Mouse (Mus musculus): ENCODE measurements around the gene Cyb561d2. TPM values are rescaled to one million over a fixed set of nuclear protein-coding genes. Genes with fewer than 3 reads are reported as not detected.

The Cyb561d2 gene
- polyA plus RNA-seq (2014; fragmentation: Nextera tagmentation; extraction: Ambion mirVana) = 18.3 and 18.9 TPM in 2 replicates

DNA sequence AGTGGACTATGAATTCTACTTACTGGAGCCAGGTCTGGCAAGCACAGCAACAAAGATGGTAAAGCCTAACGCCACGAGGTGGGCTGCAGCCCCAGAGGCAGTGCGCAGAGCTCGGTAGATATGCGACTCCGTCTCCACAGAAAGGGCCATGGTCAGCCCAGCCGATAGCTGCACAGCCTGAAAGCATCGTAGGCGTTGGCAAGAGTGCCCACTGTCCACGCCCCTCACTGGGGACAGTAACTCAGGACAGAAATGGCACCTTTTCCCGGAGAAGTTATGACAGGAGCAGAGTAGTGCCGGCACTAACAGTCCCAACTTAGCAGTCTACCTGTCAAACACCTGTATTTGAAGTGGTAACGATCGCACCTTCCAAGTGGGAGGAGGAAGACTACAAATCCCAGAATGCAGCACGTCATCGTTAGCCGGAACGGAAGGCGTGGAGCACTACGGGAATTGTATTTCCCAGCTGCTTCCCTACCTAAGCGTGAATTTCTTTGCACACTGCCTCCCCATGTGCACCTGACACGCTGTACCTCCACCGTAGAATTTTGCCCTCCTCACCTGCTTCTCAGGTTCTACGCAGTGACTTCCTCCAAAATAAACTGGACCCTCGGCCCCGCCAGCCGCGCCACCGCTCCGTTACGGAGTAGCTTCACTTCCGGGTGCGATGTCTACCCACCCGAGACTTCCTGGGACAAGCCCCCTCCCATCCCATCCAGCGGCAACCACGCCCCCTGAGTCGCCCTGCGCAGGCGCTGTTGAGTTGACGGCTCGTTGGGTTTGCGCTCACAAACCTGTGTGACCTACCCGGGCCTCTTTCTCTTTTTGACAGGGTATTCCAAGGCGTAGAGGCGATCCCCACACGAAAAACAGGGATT, at the start of gene Cyb561d2, which contains the start of gene Nprl2:
Gene Cyb561d2, minus strand, starts transcription at position 720 of the 878 bp plus-strand sequence.
Gene Nprl2, plus strand, starts transcription at position 753 of the 878 bp plus-strand sequence.
- peaks cover 20% of the 10 kb centered on the region for H3K4me1 ChIP-seq (ENCODE audit: control insufficient read depth, insufficient read depth, low read length)
- peak within 1 kb of the TSS; percentile 72 for H3K9ac ChIP-seq (ENCODE audit: low read length)
- no peak within 1 kb of the TSS for H3K27ac ChIP-seq (ENCODE audit: low read depth, low read length)
- H3K4me3 ChIP-seq (ENCODE audit: low read depth, low read length) = peak within 1 kb of the TSS; percentile 71
- peak; percentile 89 for ATAC-seq (ENCODE audit: low FRiP score)
- H3K9me3 ChIP-seq (ENCODE audit: control insufficient read depth, low read length) = no peaks in the 10 kb centered on the region
- peak; percentile 99 for DNase-seq (ENCODE audit: low spot score, missing footprints)
- H3K27me3 ChIP-seq (ENCODE audit: control insufficient read depth, insufficient read depth, low read length) = no peaks in the 10 kb centered on the region; the same call in 1 of the 2 replicates
- H3K4me2 ChIP-seq = peak within 1 kb of the TSS; percentile 65
- peaks cover 14% of the 10 kb centered on the region for H3K36me3 ChIP-seq (ENCODE audit: control insufficient read depth, insufficient read depth, low read length)
- WGBS = under 1% methylated on average over 46 of the region's 46 CpGs

- H3K36me3 ChIP-seq (ENCODE audit: control insufficient read depth, insufficient read depth, low read length) = peaks cover 14% of the 10 kb centered on the region
- WGBS = 92% methylated on average over 6 of the region's 6 CpGs
- peaks cover 8% of the 10 kb centered on the region; the same call in 1 of the 2 replicates for H3K4me1 ChIP-seq (ENCODE audit: control insufficient read depth, insufficient read depth, low read length)
- no peak overlapping the region for H3K4me3 ChIP-seq (ENCODE audit: low read depth, low read length)
- H3K9ac ChIP-seq (ENCODE audit: low read length) = no peak overlapping the region
- no peak overlapping the region for H3K27ac ChIP-seq (ENCODE audit: low read depth, low read length)
- no peak overlapping the region for H3K4me2 ChIP-seq
- ATAC-seq (ENCODE audit: low FRiP score) (no peak), DNase-seq (ENCODE audit: low spot score, missing footprints) (no peak)
- H3K9me3 ChIP-seq (ENCODE audit: control insufficient read depth, low read length) = no peaks in the 10 kb centered on the region
- no peaks in the 10 kb centered on the region for H3K27me3 ChIP-seq (ENCODE audit: control insufficient read depth, insufficient read depth, low read length)
Observed at GRCm38 (mm10) chr9:107590773-107591060, 48.7 kb upstream of the Cyb561d2 start.

- peaks cover 8% of the 10 kb centered on the region; the same call in 1 of the 2 replicates for H3K4me1 ChIP-seq (ENCODE audit: control insufficient read depth, insufficient read depth, low read length)
- ATAC-seq (ENCODE audit: low FRiP score) (no peak), DNase-seq (ENCODE audit: low spot score, missing footprints) (no peak)
- no peak overlapping the region for H3K27ac ChIP-seq (ENCODE audit: low read depth, low read length)
- H3K36me3 ChIP-seq (ENCODE audit: control insufficient read depth, insufficient read depth, low read length) = peaks cover 14% of the 10 kb centered on the region
- no peak overlapping the region for H3K9ac ChIP-seq (ENCODE audit: low read length)
- H3K4me3 ChIP-seq (ENCODE audit: low read depth, low read length) = no peak overlapping the region
- 94% methylated on average over 25 of the region's 25 CpGs for WGBS
- no peak overlapping the region for H3K4me2 ChIP-seq
- H3K27me3 ChIP-seq (ENCODE audit: control insufficient read depth, insufficient read depth, low read length) = no peaks in the 10 kb centered on the region
- no peaks in the 10 kb centered on the region for H3K9me3 ChIP-seq (ENCODE audit: control insufficient read depth, low read length)
Observed at GRCm38 (mm10) chr9:107590058-107590772, 48.2 kb upstream of the Cyb561d2 start.

DNA sequence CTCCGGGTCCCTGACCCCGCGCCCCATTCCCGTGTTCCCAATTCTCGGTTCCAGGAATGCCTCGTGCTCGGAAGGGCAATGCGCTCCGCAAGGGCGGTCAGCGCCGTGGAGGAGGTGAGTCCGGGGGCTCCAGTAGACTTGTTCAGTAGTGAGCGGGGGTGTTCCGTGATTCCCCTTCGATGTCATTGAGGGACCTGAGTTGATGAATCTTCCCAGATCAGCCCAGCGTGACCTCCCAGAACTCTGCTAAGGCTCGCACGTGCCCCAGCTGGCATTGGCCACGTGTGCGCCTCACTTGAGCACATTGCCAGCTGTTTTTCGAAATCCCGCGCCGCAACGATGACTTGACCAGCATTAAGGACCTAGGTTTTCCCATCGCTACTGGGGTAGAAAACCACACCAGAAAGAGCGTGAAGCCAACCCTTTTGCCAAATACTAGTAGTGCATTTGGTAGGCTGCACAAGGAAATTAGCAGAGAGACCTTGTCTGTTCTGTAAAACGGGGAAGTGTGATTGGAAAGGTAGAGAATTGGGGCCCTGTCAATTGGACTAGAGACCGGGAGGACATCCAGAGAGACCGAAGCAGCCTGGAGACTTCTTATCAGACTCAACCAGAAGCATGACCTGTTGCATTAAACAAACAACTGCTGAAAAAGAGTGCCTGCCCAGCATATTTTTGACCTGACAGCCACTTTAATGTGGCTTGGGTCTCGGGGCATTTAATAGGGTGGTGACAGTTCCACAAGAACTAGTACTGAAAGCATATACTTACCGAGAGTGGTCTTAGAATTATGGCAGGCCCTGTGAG, 46.0 kb upstream of the Cyb561d2 start:
- ATAC-seq (ENCODE audit: low FRiP score) (no peak), DNase-seq (ENCODE audit: low spot score, missing footprints) (no peak)
- Histone ChIP-seq H3K36me3 (ENCODE audit: control insufficient read depth, insufficient read depth, low read length) (peaks cover 9% of the 10 kb centered on the region), H3K4me1 (ENCODE audit: control insufficient read depth, insufficient read depth, low read length) (peaks cover 8% of the 10 kb centered on the region; the same call in 1 of the 2 replicates), H3K4me2 (peak overlapping the region; percentile 63), H3K9ac (ENCODE audit: low read length) (peak overlapping the region; percentile 75), H3K4me3 (ENCODE audit: low read depth, low read length) (peak overlapping the region; percentile 72), H3K9me3 (ENCODE audit: control insufficient read depth, low read length) (no peaks in the 10 kb centered on the region), H3K27me3 (ENCODE audit: control insufficient read depth, insufficient read depth, low read length) (no peaks in the 10 kb centered on the region), H3K27ac (ENCODE audit: low read depth, low read length) (no peak overlapping the region; the same call in 1 of the 2 replicates)
- 6% methylated on average over 33 of the region's 33 CpGs for whole genome bisulfite sequencing

DNA sequence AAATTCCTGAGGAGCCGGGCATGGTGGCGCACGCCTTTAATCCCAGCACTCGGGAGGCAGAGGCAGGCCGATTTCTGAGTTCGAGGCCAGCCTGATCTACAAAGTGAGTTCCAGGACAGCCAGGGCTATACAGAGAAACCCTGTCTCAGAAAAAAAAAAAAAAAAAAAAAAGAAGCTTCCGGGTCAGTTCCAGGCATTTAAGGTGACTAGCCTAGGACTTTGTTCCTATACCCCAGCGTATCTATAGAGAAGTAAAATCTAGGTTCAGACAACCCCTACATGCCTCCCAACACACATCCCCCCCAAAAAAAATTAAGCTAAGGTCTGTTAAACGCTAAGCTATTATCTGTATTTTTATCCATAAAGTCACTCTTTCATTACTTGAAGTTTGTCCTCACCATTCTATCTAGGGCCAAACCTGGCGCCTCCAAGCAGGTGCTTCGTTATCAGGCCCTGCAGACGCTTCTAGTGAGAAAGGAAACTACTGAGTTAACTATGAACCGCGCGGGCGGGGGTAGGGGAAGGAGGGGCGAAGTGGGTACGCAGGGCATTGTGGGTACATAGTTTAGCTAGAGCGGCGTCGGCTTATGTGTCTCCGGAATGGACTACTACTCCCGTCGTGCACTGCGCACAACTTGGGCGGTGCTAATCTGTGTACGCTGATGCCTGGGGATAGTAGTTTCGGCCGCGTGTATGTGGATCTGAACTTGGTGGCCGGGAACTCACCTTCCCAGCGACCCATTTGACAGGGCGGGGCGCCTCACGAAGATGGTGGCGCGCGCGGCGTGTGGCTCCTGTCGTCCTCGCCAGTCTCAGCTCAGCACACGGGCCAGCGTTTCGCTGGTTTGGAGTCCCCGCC, 45.2 kb upstream of the Cyb561d2 start, which contains the start of gene Ifrd2:
Gene Ifrd2, plus strand, starts transcription at position 669 of the 859 bp plus-strand sequence.
- H3K27me3 ChIP-seq (ENCODE audit: control insufficient read depth, insufficient read depth, low read length) = no peaks in the 10 kb centered on the region
- peak; percentile 99 for DNase-seq (ENCODE audit: low spot score, missing footprints)
- ATAC-seq (ENCODE audit: low FRiP score) = peak; percentile 98
- H3K4me1 ChIP-seq (ENCODE audit: control insufficient read depth, insufficient read depth, low read length) = peaks cover 8% of the 10 kb centered on the region; the same call in 1 of the 2 replicates
- no peaks in the 10 kb centered on the region for H3K9me3 ChIP-seq (ENCODE audit: control insufficient read depth, low read length)
- peak within 1 kb of the TSS; percentile 63 for H3K4me2 ChIP-seq
- peak within 1 kb of the TSS; percentile 72 for H3K4me3 ChIP-seq (ENCODE audit: low read depth, low read length)
- WGBS = 14% methylated on average over 46 of the region's 46 CpGs
- no peak within 1 kb of the TSS; the same call in 1 of the 2 replicates for H3K27ac ChIP-seq (ENCODE audit: low read depth, low read length)
- peak within 1 kb of the TSS; percentile 75 for H3K9ac ChIP-seq (ENCODE audit: low read length)
- H3K36me3 ChIP-seq (ENCODE audit: control insufficient read depth, insufficient read depth, low read length) = peaks cover 9% of the 10 kb centered on the region

- no peak overlapping the region for H3K4me2 ChIP-seq
- 91% methylated on average over 5 of the region's 5 CpGs for WGBS
- no peak overlapping the region for H3K9ac ChIP-seq (ENCODE audit: low read length)
- no peak overlapping the region for H3K4me3 ChIP-seq (ENCODE audit: low read depth, low read length)
- peaks cover 8% of the 10 kb centered on the region; the same call in 1 of the 2 replicates for H3K4me1 ChIP-seq (ENCODE audit: control insufficient read depth, insufficient read depth, low read length)
- H3K27ac ChIP-seq (ENCODE audit: low read depth, low read length) = no peak overlapping the region
- H3K36me3 ChIP-seq (ENCODE audit: control insufficient read depth, insufficient read depth, low read length) = peaks cover 7% of the 10 kb centered on the region
- H3K9me3 ChIP-seq (ENCODE audit: control insufficient read depth, low read length) = no peaks in the 10 kb centered on the region
- DNase-seq (ENCODE audit: low spot score, missing footprints) (no peak), ATAC-seq (ENCODE audit: low FRiP score) (no peak)
- no peaks in the 10 kb centered on the region for H3K27me3 ChIP-seq (ENCODE audit: control insufficient read depth, insufficient read depth, low read length)
Observed at GRCm38 (mm10) chr9:107586504-107586903, 44.5 kb upstream of the Cyb561d2 start.

- ATAC-seq (ENCODE audit: low FRiP score) (no peak), DNase-seq (ENCODE audit: low spot score, missing footprints) (no peak)
- no peaks in the 10 kb centered on the region for H3K9me3 ChIP-seq (ENCODE audit: control insufficient read depth, low read length)
- no peaks in the 10 kb centered on the region for H3K36me3 ChIP-seq (ENCODE audit: control insufficient read depth, insufficient read depth, low read length)
- H3K4me2 ChIP-seq = no peak overlapping the region
- WGBS = 93% methylated on average over 14 of the region's 14 CpGs
- no peak overlapping the region for H3K9ac ChIP-seq (ENCODE audit: low read length)
- H3K27ac ChIP-seq (ENCODE audit: low read depth, low read length) = no peak overlapping the region
- H3K27me3 ChIP-seq (ENCODE audit: control insufficient read depth, insufficient read depth, low read length) = no peaks in the 10 kb centered on the region
- H3K4me1 ChIP-seq (ENCODE audit: control insufficient read depth, insufficient read depth, low read length) = peaks cover 13% of the 10 kb centered on the region
- no peak overlapping the region for H3K4me3 ChIP-seq (ENCODE audit: low read depth, low read length)
Observed at GRCm38 (mm10) chr9:107583174-107583573, 41.2 kb upstream of the Cyb561d2 start.

- no peak overlapping the region for H3K4me3 ChIP-seq (ENCODE audit: low read depth, low read length)
Observed at GRCm38 (mm10) chr9:107582509-107583062, 40.6 kb upstream of the Cyb561d2 start.

More at GRCm38 (mm10) chr9:107582509-107583062, 40.6 kb upstream of the Cyb561d2 start:
- no peak overlapping the region for H3K4me2 ChIP-seq
- no peak overlapping the region for H3K27ac ChIP-seq (ENCODE audit: low read depth, low read length)
- H3K9me3 ChIP-seq (ENCODE audit: control insufficient read depth, low read length) = no peaks in the 10 kb centered on the region
- no peaks in the 10 kb centered on the region for H3K36me3 ChIP-seq (ENCODE audit: control insufficient read depth, insufficient read depth, low read length)
- DNase-seq (ENCODE audit: low spot score, missing footprints) (no peak), ATAC-seq (ENCODE audit: low FRiP score) (no peak)
- H3K9ac ChIP-seq (ENCODE audit: low read length) = no peak overlapping the region
- WGBS = 88% methylated on average over 7 of the region's 7 CpGs
- H3K27me3 ChIP-seq (ENCODE audit: control insufficient read depth, insufficient read depth, low read length) = no peaks in the 10 kb centered on the region
- peaks cover 11% of the 10 kb centered on the region for H3K4me1 ChIP-seq (ENCODE audit: control insufficient read depth, insufficient read depth, low read length)

All from midbrain, embryonic 11.5 days (tissue).